In the genomic region with DNA sequence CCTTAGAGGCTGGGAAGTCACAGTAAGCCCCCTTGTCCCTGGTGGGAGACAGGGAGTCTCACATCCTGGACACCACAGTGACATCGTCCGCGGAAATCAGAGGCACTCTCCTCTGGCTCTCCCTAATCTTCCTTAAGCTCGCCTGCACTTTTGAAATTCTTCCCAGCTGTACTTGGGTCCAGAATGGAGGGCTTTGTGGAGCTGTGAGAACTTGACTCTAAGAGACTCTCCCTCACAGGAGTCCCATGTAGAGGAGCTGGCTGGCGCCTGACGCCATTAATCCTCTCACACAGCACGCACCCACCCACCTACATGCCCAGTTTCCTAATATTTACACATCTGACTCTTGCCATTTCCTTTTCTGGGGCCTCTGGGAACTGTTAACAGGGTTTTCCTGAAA, we compare ENCODE assay signal across 12 mouse cellular contexts.
DNase-seq lines count a peak whose midpoint lies in the region; ATAC-seq lines count a peak whose summit lies in the region.
"Had no signal": no experiment of that assay in that cellular context is flagged by ENCODE, and none has a peak within 500 bp of the region (broad histone marks: within the 10 kb centered on the region; RNA-seq: fewer than 3 reads in every experiment).

No protein-coding gene starts in this region.

- H3K4me1 ChIP-seq in intestine, embryonic 16.5 days (ENCODE audit: control insufficient read depth, insufficient read depth, low read length): 0 out of 2 replicates have a peak, but pooled peaks cover 5% of the 10 kb centered on the region
- H3K4me1 ChIP-seq in intestine, embryonic 15.5 days (replicated peaks): peaks cover 8% of the 10 kb centered on the region; the same call in 1 of the 2 replicates
- H3K4me1 ChIP-seq in neural tube, embryonic 13.5 days (replicated peaks): peaks cover 5% of the 10 kb centered on the region; the same call in 1 of the 2 replicates
- peaks cover 55% of the 10 kb centered on the region for H3K4me1 ChIP-seq in limb, embryonic 12.5 days (replicated peaks)
- no peaks in the 10 kb centered on the region; the same call in 1 of the 2 replicates for H3K4me1 ChIP-seq in hindbrain, embryonic 14.5 days (replicated peaks; ENCODE audit: control insufficient read depth, insufficient read depth, low read length)
- H3K4me1 ChIP-seq: midbrain, embryonic 13.5 days had no signal

- DNase-seq in neural tube, embryonic 10.5 days (ENCODE audit: extremely low spot score, low spot score): no peak
- DNase-seq in hindbrain, embryonic 14.5 days (ENCODE audit: low spot score): no peak
- DNase-seq in left cerebral cortex, adult 9 months (ENCODE audit: low spot score in 2 of 2): no peak
- DNase-seq: cerebellum, postnatal 36 days; right cerebral cortex, postnatal 14 days; thymus, adult 18-20 months had no signal

- no peaks in the 10 kb centered on the region for H3K9me3 ChIP-seq in intestine, embryonic 16.5 days (ENCODE audit: control insufficient read depth, low read length)
- H3K9me3 ChIP-seq in intestine, embryonic 15.5 days: no peaks in the 10 kb centered on the region
- no peaks in the 10 kb centered on the region for H3K9me3 ChIP-seq in neural tube, embryonic 13.5 days
- no peaks in the 10 kb centered on the region for H3K9me3 ChIP-seq in limb, embryonic 12.5 days
- no peaks in the 10 kb centered on the region for H3K9me3 ChIP-seq in hindbrain, embryonic 14.5 days (ENCODE audit: control insufficient read depth, low read length)
- H3K9me3 ChIP-seq: forebrain, embryonic 12.5 days; midbrain, embryonic 13.5 days had no signal

- H3K36me3 ChIP-seq in intestine, embryonic 16.5 days (ENCODE audit: control insufficient read depth, insufficient read depth, low read length): no peaks in the 10 kb centered on the region
- H3K36me3 ChIP-seq in intestine, embryonic 15.5 days: no peaks in the 10 kb centered on the region
- no peaks in the 10 kb centered on the region for H3K36me3 ChIP-seq in neural tube, embryonic 13.5 days
- no peaks in the 10 kb centered on the region for H3K36me3 ChIP-seq in limb, embryonic 12.5 days
- H3K36me3 ChIP-seq in hindbrain, embryonic 14.5 days (replicated peaks; ENCODE audit: control insufficient read depth, insufficient read depth): no peaks in the 10 kb centered on the region
- H3K36me3 ChIP-seq: forebrain, embryonic 12.5 days; midbrain, embryonic 13.5 days had no signal

- H3K27me3 ChIP-seq in intestine, embryonic 16.5 days (replicated peaks; ENCODE audit: control insufficient read depth, insufficient read depth, low read length): no peaks in the 10 kb centered on the region
- H3K27me3 ChIP-seq in intestine, embryonic 15.5 days (replicated peaks): no peaks in the 10 kb centered on the region
- no peaks in the 10 kb centered on the region for H3K27me3 ChIP-seq in neural tube, embryonic 13.5 days
- peaks cover 3% of the 10 kb centered on the region; the same call in 1 of the 2 replicates for H3K27me3 ChIP-seq in limb, embryonic 12.5 days
- no peaks in the 10 kb centered on the region for H3K27me3 ChIP-seq in hindbrain, embryonic 14.5 days (ENCODE audit: control insufficient read depth, insufficient read depth, low read length)
- H3K27me3 ChIP-seq: forebrain, embryonic 12.5 days had no signal

- WGBS in intestine, embryonic 16.5 days: 57% methylated on average over 7 of the region's 7 CpGs
- 68% methylated on average over 7 of the region's 7 CpGs for whole genome bisulfite sequencing in intestine, embryonic 15.5 days
- 84% methylated on average over 7 of the region's 7 CpGs for WGBS in neural tube, embryonic 13.5 days
- 57% methylated on average over 7 of the region's 7 CpGs for WGBS in limb, embryonic 12.5 days
- WGBS in hindbrain, embryonic 14.5 days: 80% methylated on average over 7 of the region's 7 CpGs

- H3K27ac ChIP-seq in intestine, embryonic 16.5 days (ENCODE audit: low read length): peak overlapping the region; percentile 17; the same call in 1 of the 2 replicates
- no peak overlapping the region for H3K27ac ChIP-seq in intestine, embryonic 15.5 days
- peak overlapping the region; percentile 42; the same call in 1 of the 2 replicates for H3K27ac ChIP-seq in neural tube, embryonic 13.5 days (replicated peaks)
- H3K27ac ChIP-seq in limb, embryonic 12.5 days: peak overlapping the region; percentile 76
- H3K27ac ChIP-seq in hindbrain, embryonic 14.5 days: no peak overlapping the region
- H3K27ac ChIP-seq: forebrain, embryonic 12.5 days; midbrain, embryonic 13.5 days had no signal

- no peak overlapping the region for H3K9ac ChIP-seq in intestine, embryonic 16.5 days (ENCODE audit: low read depth, low read length)
- no peak overlapping the region for H3K9ac ChIP-seq in intestine, embryonic 15.5 days
- H3K9ac ChIP-seq in neural tube, embryonic 13.5 days: no peak overlapping the region
- no peak overlapping the region for H3K9ac ChIP-seq in limb, embryonic 12.5 days (replicated peaks)
- no peak overlapping the region for H3K9ac ChIP-seq in hindbrain, embryonic 14.5 days
- H3K9ac ChIP-seq: forebrain, embryonic 12.5 days; midbrain, embryonic 13.5 days had no signal

- no peak for ATAC-seq in intestine, embryonic 16.5 days
- no peak for ATAC-seq in intestine, embryonic 15.5 days
- ATAC-seq in neural tube, embryonic 13.5 days (ENCODE audit: low read depth): no peak
- ATAC-seq in limb, embryonic 12.5 days (ENCODE audit: insufficient number of reproducible peaks, insufficient read depth, low FRiP score, low TSS enrichment, low read depth): peak; percentile 74; the same call in 1 of the 2 replicates
- ATAC-seq in hindbrain, embryonic 14.5 days (ENCODE audit: low FRiP score): no peak
- ATAC-seq: midbrain, embryonic 13.5 days had no signal

- H3K4me3 ChIP-seq in intestine, embryonic 16.5 days (ENCODE audit: low read length): no peak overlapping the region
- H3K4me3 ChIP-seq in intestine, embryonic 15.5 days (replicated peaks): no peak overlapping the region
- no peak overlapping the region for H3K4me3 ChIP-seq in neural tube, embryonic 13.5 days
- no peak overlapping the region for H3K4me3 ChIP-seq in limb, embryonic 12.5 days (replicated peaks)
- no peak overlapping the region for H3K4me3 ChIP-seq in hindbrain, embryonic 14.5 days (replicated peaks; ENCODE audit: low read length)
- H3K4me3 ChIP-seq: forebrain, embryonic 12.5 days; midbrain, embryonic 13.5 days had no signal

- no peak overlapping the region for H3K4me2 ChIP-seq in intestine, embryonic 16.5 days (ENCODE audit: low read depth, low read length)
- H3K4me2 ChIP-seq in intestine, embryonic 15.5 days (replicated peaks): no peak overlapping the region
- H3K4me2 ChIP-seq in neural tube, embryonic 13.5 days: no peak overlapping the region
- H3K4me2 ChIP-seq in limb, embryonic 12.5 days: no peak overlapping the region
- no peak overlapping the region for H3K4me2 ChIP-seq in hindbrain, embryonic 14.5 days (replicated peaks)
- H3K4me2 ChIP-seq: forebrain, embryonic 12.5 days; midbrain, embryonic 13.5 days had no signal

Comparison
In these comparisons a context has a peak if more than half of its experiments do, and no peak if none do; other contexts are left out.
1. H3K27ac ChIP-seq: peak in intestine, embryonic 16.5 days (single experiment), neural tube, embryonic 13.5 days (single experiment) and limb, embryonic 12.5 days (single experiment); none in intestine, embryonic 15.5 days (single experiment) and hindbrain, embryonic 14.5 days (single experiment).